17 mouse cellular contexts compared by ENCODE assay signal in genomic region chr11:120198831-120199230, GRCm38 (mm10). TPM values are rescaled to one million over a fixed set of nuclear protein-coding genes. Genes with fewer than 3 reads are reported as not detected.
DNase-seq lines count a peak whose midpoint lies in the region; ATAC-seq lines count a peak whose summit lies in the region.
"Had no signal": no experiment of that assay in that cellular context is flagged by ENCODE, and none has a peak within 500 bp of the region (broad histone marks: within the 10 kb centered on the region; RNA-seq: fewer than 3 reads in every experiment).

No protein-coding gene starts in this region.

- peak; percentile 29; the same call in 1 of the 2 replicates for ATAC-seq in forebrain, embryonic 14.5 days
- no peak for ATAC-seq in forebrain, embryonic 12.5 days (ENCODE audit: low FRiP score)
- ATAC-seq in kidney, embryonic 16.5 days (ENCODE audit: low FRiP score, low TSS enrichment) = 0 out of 2 replicates have a peak, but pooled peaks have one; percentile 47
- ATAC-seq in midbrain, embryonic 15.5 days (replicated peaks) = no peak
- ATAC-seq: lung, postnatal 0 days had no signal

- DNase-seq in forebrain, embryonic 14.5 days (ENCODE audit: low spot score) = no peak
- no peak for DNase-seq in kidney, adult 8-10 months
- DNase-seq in retina, postnatal 1 day = peak; percentile 36
- no peak for DNase-seq in retina, embryonic 14.5 days (ENCODE audit: low spot score)
- DNase-seq in spleen, postnatal 4 days (ENCODE audit: low spot score in 2 of 2) = no peak
- DNase-seq: B cell, adult 2 months; cerebellum, adult 2 months; gastrocnemius, postnatal 10 days; kidney, postnatal 14 days; right cerebral cortex, postnatal 14 days had no signal

- H3K27ac ChIP-seq in forebrain, embryonic 14.5 days (ENCODE audit: low read depth, low read length) = no peak overlapping the region
- H3K27ac ChIP-seq in forebrain, embryonic 12.5 days = no peak overlapping the region
- 0 out of 2 replicates have a peak overlapping the region, but pooled peaks have one; percentile 26 for H3K27ac ChIP-seq in kidney, embryonic 16.5 days (ENCODE audit: low read length)
- no peak overlapping the region for H3K27ac ChIP-seq in midbrain, embryonic 15.5 days
- H3K27ac ChIP-seq: hindbrain, embryonic 14.5 days; midbrain, embryonic 10.5 days had no signal

- no peaks in the 10 kb centered on the region for H3K9me3 ChIP-seq in forebrain, embryonic 14.5 days (replicated peaks; ENCODE audit: control insufficient read depth, low read length)
- no peaks in the 10 kb centered on the region for H3K9me3 ChIP-seq in forebrain, embryonic 12.5 days
- H3K9me3 ChIP-seq in kidney, embryonic 16.5 days (ENCODE audit: low read length) = no peaks in the 10 kb centered on the region
- no peaks in the 10 kb centered on the region for H3K9me3 ChIP-seq in midbrain, embryonic 15.5 days
- H3K9me3 ChIP-seq: midbrain, embryonic 10.5 days had no signal

- no peaks in the 10 kb centered on the region for H3K4me1 ChIP-seq in forebrain, embryonic 14.5 days (ENCODE audit: control insufficient read depth, insufficient read depth, low read length)
- peaks cover 7% of the 10 kb centered on the region for H3K4me1 ChIP-seq in forebrain, embryonic 12.5 days
- H3K4me1 ChIP-seq in kidney, embryonic 16.5 days (ENCODE audit: insufficient read depth, low read length) = peaks cover 22% of the 10 kb centered on the region
- H3K4me1 ChIP-seq in midbrain, embryonic 15.5 days = no peaks in the 10 kb centered on the region

- no peaks in the 10 kb centered on the region for H3K27me3 ChIP-seq in forebrain, embryonic 14.5 days (replicated peaks; ENCODE audit: control insufficient read depth, insufficient read depth, low read length)
- 0 out of 2 replicates have a peak, but pooled peaks cover 2% of the 10 kb centered on the region for H3K27me3 ChIP-seq in forebrain, embryonic 12.5 days
- H3K27me3 ChIP-seq in kidney, embryonic 16.5 days (ENCODE audit: insufficient read depth, low read length) = no peaks in the 10 kb centered on the region
- H3K27me3 ChIP-seq in midbrain, embryonic 15.5 days (replicated peaks) = no peaks in the 10 kb centered on the region

- no peak overlapping the region for H3K4me3 ChIP-seq in forebrain, embryonic 14.5 days (ENCODE audit: low read depth, low read length)
- H3K4me3 ChIP-seq in forebrain, embryonic 12.5 days (replicated peaks) = no peak overlapping the region
- no peak overlapping the region for H3K4me3 ChIP-seq in kidney, embryonic 16.5 days (ENCODE audit: low read length)
- H3K4me3 ChIP-seq in midbrain, embryonic 15.5 days = no peak overlapping the region
- H3K4me3 ChIP-seq: erythroblast, embryonic 14.5 days; midbrain, embryonic 10.5 days had no signal

- no peaks in the 10 kb centered on the region for H3K36me3 ChIP-seq in forebrain, embryonic 14.5 days (ENCODE audit: control insufficient read depth, insufficient read depth, low read length)
- H3K36me3 ChIP-seq in forebrain, embryonic 12.5 days (replicated peaks) = no peaks in the 10 kb centered on the region
- no peaks in the 10 kb centered on the region for H3K36me3 ChIP-seq in kidney, embryonic 16.5 days (ENCODE audit: insufficient read depth, low read length)
- no peaks in the 10 kb centered on the region for H3K36me3 ChIP-seq in midbrain, embryonic 15.5 days (replicated peaks)
- H3K36me3 ChIP-seq: midbrain, embryonic 10.5 days had no signal

- H3K9ac ChIP-seq in forebrain, embryonic 14.5 days (ENCODE audit: low read length) = no peak overlapping the region
- H3K9ac ChIP-seq in forebrain, embryonic 12.5 days = no peak overlapping the region
- no peak overlapping the region for H3K9ac ChIP-seq in kidney, embryonic 16.5 days (replicated peaks; ENCODE audit: low read length)
- H3K9ac ChIP-seq in midbrain, embryonic 15.5 days = no peak overlapping the region
- H3K9ac ChIP-seq: hindbrain, embryonic 14.5 days had no signal

- H3K4me2 ChIP-seq in forebrain, embryonic 14.5 days (ENCODE audit: low read length) = no peak overlapping the region
- H3K4me2 ChIP-seq in forebrain, embryonic 12.5 days = no peak overlapping the region
- H3K4me2 ChIP-seq in kidney, embryonic 16.5 days (replicated peaks; ENCODE audit: low read depth, low read length) = 0 out of 2 replicates have a peak overlapping the region, but pooled peaks have one; percentile 15
- no peak overlapping the region for H3K4me2 ChIP-seq in midbrain, embryonic 15.5 days
- H3K4me2 ChIP-seq: hindbrain, embryonic 14.5 days had no signal

- 46% methylated on average over 13 of the region's 13 CpGs for WGBS in forebrain, embryonic 14.5 days
- WGBS in forebrain, embryonic 12.5 days = 44% methylated on average over 13 of the region's 13 CpGs
- WGBS in kidney, embryonic 16.5 days = 17% methylated on average over 13 of the region's 13 CpGs
- 30% methylated on average over 13 of the region's 13 CpGs for WGBS in midbrain, embryonic 15.5 days

RNA-seq across cellular contexts. Expression of gene Bahcc1, which starts 33.9 kb away (rescaled TPM):
- polyA plus RNA-seq in forebrain, embryonic 14.5 days (2014; fragmentation: Nextera tagmentation; extraction: Ambion mirVana) = 12.6 and 14.5 TPM in 2 replicates
- 23.5 and 24.0 TPM in 2 replicates for polyA plus RNA-seq in forebrain, embryonic 12.5 days (2016; fragmentation: Nextera tagmentation; extraction: Ambion mirVana)
- polyA plus RNA-seq in kidney, embryonic 16.5 days (2015; fragmentation: Nextera tagmentation; extraction: Ambion mirVana) = 13.2 and 14.2 TPM in 2 replicates
- 16.2 and 16.7 TPM in 2 replicates for polyA plus RNA-seq in midbrain, embryonic 15.5 days (2015; fragmentation: Nextera tagmentation; extraction: Ambion mirVana)

RNA-seq across cellular contexts. Expression of gene Slc38a10, which starts 47.7 kb away (rescaled TPM):
- 53.6 and 72.5 TPM in 2 replicates for polyA plus RNA-seq in forebrain, embryonic 14.5 days (2014; fragmentation: Nextera tagmentation; extraction: Ambion mirVana)
- polyA plus RNA-seq in forebrain, embryonic 12.5 days (2016; fragmentation: Nextera tagmentation; extraction: Ambion mirVana) = 88.6 and 91.3 TPM in 2 replicates
- polyA plus RNA-seq in kidney, embryonic 16.5 days (2015; fragmentation: Nextera tagmentation; extraction: Ambion mirVana) = 132 and 133 TPM in 2 replicates
- polyA plus RNA-seq in midbrain, embryonic 15.5 days (2015; fragmentation: Nextera tagmentation; extraction: Ambion mirVana) = 116 and 125 TPM in 2 replicates

Comparison
In these comparisons a context has a peak if more than half of its experiments do, and no peak if none do; other contexts are left out.
1. ATAC-seq: peak in forebrain, embryonic 14.5 days (single experiment) and kidney, embryonic 16.5 days (single experiment); none in forebrain, embryonic 12.5 days (single experiment) and midbrain, embryonic 15.5 days (single experiment).